Mouse (Mus musculus) bone marrow, adult 2 months (tissue): ENCODE data around the gene Foxn3.

Experiments
- CTCF ChIP-seq: fragments of 200-500 bp; IDR thresholded peaks from 2 replicates; pipeline ENCODE4 v1.5.1; 2011; ENCODE audit warnings: low read length, control low read depth; ENCODE audit not compliant: control insufficient read depth, insufficient read depth
- POLR2A ChIP-seq: fragments of 200-500 bp; IDR thresholded peaks from 2 replicates; pipeline ENCODE4 v1.6.1; 2011; ENCODE audit warnings: low read depth, mild to moderate bottlenecking, control low read depth, low read length, borderline replicate concordance; ENCODE audit not compliant: control insufficient read depth

DNA sequence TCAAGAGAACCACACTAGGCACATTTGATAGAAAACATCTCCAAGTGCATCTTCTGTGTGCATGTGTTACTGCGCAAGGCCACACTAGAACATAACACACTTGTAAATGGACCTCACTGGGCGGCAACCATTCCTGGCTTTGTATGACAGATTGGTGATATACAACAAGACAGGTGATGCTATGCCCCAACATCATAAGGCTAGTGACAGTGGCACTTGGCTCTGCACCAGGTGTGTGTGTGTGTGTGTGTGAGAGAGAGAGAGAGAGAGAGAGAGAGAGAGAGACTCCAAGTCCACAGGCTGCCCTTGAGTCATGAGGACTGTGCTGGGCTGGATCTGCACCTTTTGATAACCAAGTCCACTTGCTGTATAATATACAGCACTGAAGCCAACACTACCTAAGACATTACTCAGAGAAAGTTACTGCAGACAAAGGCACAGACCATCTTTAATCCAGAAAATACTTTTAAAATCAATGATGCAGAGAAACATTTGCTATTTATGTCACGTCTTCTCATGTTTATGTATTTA, 242.4 kb downstream of the Foxn3 start:
- TF ChIP-seq CTCF (no peak), POLR2A (no peak)
